ENCODE assay signal across 9 mouse cellular contexts in genomic region chr19:4206971-4207370, GRCm38 (mm10). TPM values are rescaled to one million over a fixed set of nuclear protein-coding genes. Genes with fewer than 3 reads are reported as not detected.
A peak's percentile ranks its signal among the peaks of the same experiment; 100 is the strongest.
DNase-seq lines count a peak whose midpoint lies in the region; ATAC-seq and TF ChIP-seq lines count a peak whose summit lies in the region.
"Had no signal": no experiment of that assay in that cellular context is flagged by ENCODE, and none has a peak within 500 bp of the region (broad histone marks: within the 10 kb centered on the region; RNA-seq: fewer than 3 reads in every experiment).

No protein-coding gene starts in this region.

- peaks cover 4 to 23% of the 10 kb centered on the region in 2 experiments; a peak in 3 of 4 replicates for H3K4me1 ChIP-seq in ES-E14 (ENCODE audit: control insufficient read depth in 2 of 2, insufficient read depth in 2 of 2, low read length in 2 of 2, poor library complexity in 1 of 2)
- peaks cover 11% of the 10 kb centered on the region for H3K4me1 ChIP-seq in intestine, embryonic 15.5 days (replicated peaks)

- H3K36me3 ChIP-seq in ES-E14 (ENCODE audit: control insufficient read depth, insufficient read depth, low read length, poor library complexity, severe bottlenecking) = no peaks in the 10 kb centered on the region
- no peaks in the 10 kb centered on the region for H3K36me3 ChIP-seq in intestine, embryonic 15.5 days

- ATAC-seq in intestine, embryonic 15.5 days = peak; percentile 61

- WGBS in intestine, embryonic 15.5 days = 2% methylated on average over 2 of the region's 2 CpGs

- H3K4me2 ChIP-seq in intestine, embryonic 15.5 days (replicated peaks) = no peak overlapping the region

- H3K27me3 ChIP-seq in intestine, embryonic 15.5 days (replicated peaks) = no peaks in the 10 kb centered on the region; the same call in 1 of the 2 replicates

- no peak overlapping the region for H3K27ac ChIP-seq in ES-E14 (ENCODE audit: insufficient read depth, low read depth, low read length, poor library complexity, severe bottlenecking)
- H3K27ac ChIP-seq in intestine, embryonic 15.5 days = no peak overlapping the region

- in situ Hi-C loops in ES-E14 (cut with MboI; ENCODE audit: low sequenced_read_pairs in 2 of 2, unreplicated experiment in 2 of 2) = no loop called here

- H3K9me3 ChIP-seq in ES-E14 (ENCODE audit: control insufficient read depth, insufficient read depth, low read depth, low read length) = no peaks in the 10 kb centered on the region
- H3K9me3 ChIP-seq in intestine, embryonic 15.5 days = no peaks in the 10 kb centered on the region

- no peak overlapping the region for H3K9ac ChIP-seq in ES-E14 (ENCODE audit: insufficient read depth, low read depth, low read length, poor library complexity, severe bottlenecking)
- no peak overlapping the region for H3K9ac ChIP-seq in intestine, embryonic 15.5 days

- DNase-seq in 3134 (ENCODE audit: extremely low read depth, insufficient read length, low spot score) = peak; percentile 54
- DNase-seq in ES-E14 (ENCODE audit: low read depth, low spot score) = no peak
- peak; percentile 65 for DNase-seq in cerebellum, adult 8-10 months
- peak; percentile 48 to 59 for DNase-seq in frontal cortex, postnatal 25 days (ENCODE audit: low spot score in 2 of 2)
- DNase-seq in liver = peak; percentile 66
- DNase-seq in natural killer cell, adult 2 months (ENCODE audit: low spot score in 2 of 2) = peak; percentile 65 to 74
- no peak for DNase-seq in right cerebral cortex, adult 18-20 months

- no peak overlapping the region for H3K4me3 ChIP-seq in ES-E14 (ENCODE audit: insufficient read depth in 1 of 2, low read depth in 1 of 2, low read length in 2 of 2, poor library complexity in 1 of 2, severe bottlenecking in 1 of 2)
- no peak overlapping the region for H3K4me3 ChIP-seq in intestine, embryonic 15.5 days (replicated peaks)

TF ChIP-seq in ES-E14, 5 proteins besides CTCF, POLR2A, EP300 and RAD21:
- TF ChIP-seq ZC3H11A (IDR thresholded peaks at IDR 0.05; ENCODE audit: borderline replicate concordance, low read depth, low read length) (peak; percentile 84; the same call in 1 of the 2 replicates), CHD2 (IDR thresholded peaks at IDR 0.05; ENCODE audit: low read depth, low read length) (no peak), ZNF384 (IDR thresholded peaks at IDR 0.05; ENCODE audit: low read depth, low read length) (no peak), HCFC1 (IDR thresholded peaks at IDR 0.05; ENCODE audit: borderline replicate concordance, insufficient read depth, low read length) (no peak), MAFK (IDR thresholded peaks at IDR 0.05; ENCODE audit: insufficient read depth, low read depth, low read length) (no peak)

RNA-seq across cellular contexts. Expression of gene Rad9a, which starts 5.5 kb away (rescaled TPM):
- 33.1 and 42.1 TPM in 2 replicates for total RNA-seq in ES-E14 (2012; rRNA removed)
- polyA plus RNA-seq in intestine, embryonic 15.5 days (2015; fragmentation: Nextera tagmentation; extraction: Ambion mirVana) = 29.3 and 30.5 TPM in 2 replicates

RNA-seq across cellular contexts. Expression of gene Clcf1, which starts 7.1 kb away (rescaled TPM):
- total RNA-seq in ES-E14 (2012; rRNA removed) = 2.2 and 2.7 TPM in 2 replicates
- 5.7 and 5.9 TPM in 2 replicates for polyA plus RNA-seq in intestine, embryonic 15.5 days (2015; fragmentation: Nextera tagmentation; extraction: Ambion mirVana)

RNA-seq across cellular contexts. Expression of gene AC109138.7, which starts 7.2 kb away (rescaled TPM):
- not detected in 2 replicates for total RNA-seq in ES-E14 (2012; rRNA removed)
- polyA plus RNA-seq in intestine, embryonic 15.5 days (2015; fragmentation: Nextera tagmentation; extraction: Ambion mirVana) = not detected in 2 replicates
- polyA plus RNA-seq: frontal cortex, adult 2 months had no signal

RNA-seq across cellular contexts. Expression of gene Ppp1ca, which starts 15.1 kb away (rescaled TPM):
- 407 and 426 TPM in 2 replicates for total RNA-seq in ES-E14 (2012; rRNA removed)
- 757 and 779 TPM in 2 replicates for polyA plus RNA-seq in intestine, embryonic 15.5 days (2015; fragmentation: Nextera tagmentation; extraction: Ambion mirVana)

RNA-seq across cellular contexts. Expression of gene Tbc1d10c, which starts 15.9 kb away (rescaled TPM):
- total RNA-seq in ES-E14 (2012; rRNA removed) = 2.9 and 3.5 TPM in 2 replicates
- polyA plus RNA-seq in intestine, embryonic 15.5 days (2015; fragmentation: Nextera tagmentation; extraction: Ambion mirVana) = 3.5 TPM in 2 replicates

Comparison
In these comparisons a context has a peak if more than half of its experiments do, and no peak if none do; other contexts are left out.
1. DNase-seq: peak in 3134 (single experiment), cerebellum, adult 8-10 months (single experiment), frontal cortex, postnatal 25 days (2 of 2), liver (single experiment) and natural killer cell, adult 2 months (2 of 2); none in ES-E14 (single experiment) and right cerebral cortex, adult 18-20 months (single experiment).